Mouse (Mus musculus) E14TG2a.4 (cell line): Measurements from ENCODE around the gene Diexf.
A peak's percentile ranks its signal among the peaks of the same experiment; 100 is the strongest.

Experiments
- H3K27me3 ChIP-seq: 2 replicates; pipeline ENCODE4 v1.6.1; 2014; ENCODE audit warnings: low read length, control low read depth; ENCODE audit not compliant: insufficient read depth
- H3K36me3 ChIP-seq: 2 replicates; pipeline ENCODE4 v1.6.1; 2014; ENCODE audit warnings: low read length, control low read depth; ENCODE audit not compliant: insufficient read depth
- H3K4me1 ChIP-seq: replicated peaks from 2 replicates; pipeline ENCODE4 v1.6.1; 2014; ENCODE audit warnings: low read depth, low read length, control low read depth
- H3K4me3 ChIP-seq: replicated peaks from 2 replicates; pipeline ENCODE4 v1.5.1; 2014; ENCODE audit warnings: mild to moderate bottlenecking, low read length
- H3K9me3 ChIP-seq: 2 replicates; pipeline ENCODE4 v1.6.1; 2014; ENCODE audit warnings: low read length, control low read depth
- CTCF ChIP-seq: conservative IDR thresholded peaks from 2 replicates; pipeline ENCODE4 v1.5.1; 2014; ENCODE audit warnings: low read length
- NANOG ChIP-seq: IDR thresholded peaks from 2 replicates; pipeline ENCODE4 v1.6.1; 2014; ENCODE audit warnings: borderline replicate concordance, low read length, mixed read lengths
- POU5F1 ChIP-seq: IDR thresholded peaks from 2 replicates; pipeline ENCODE4 v1.6.1; 2014; ENCODE audit warnings: low read length, borderline replicate concordance

The Diexf gene

DNA sequence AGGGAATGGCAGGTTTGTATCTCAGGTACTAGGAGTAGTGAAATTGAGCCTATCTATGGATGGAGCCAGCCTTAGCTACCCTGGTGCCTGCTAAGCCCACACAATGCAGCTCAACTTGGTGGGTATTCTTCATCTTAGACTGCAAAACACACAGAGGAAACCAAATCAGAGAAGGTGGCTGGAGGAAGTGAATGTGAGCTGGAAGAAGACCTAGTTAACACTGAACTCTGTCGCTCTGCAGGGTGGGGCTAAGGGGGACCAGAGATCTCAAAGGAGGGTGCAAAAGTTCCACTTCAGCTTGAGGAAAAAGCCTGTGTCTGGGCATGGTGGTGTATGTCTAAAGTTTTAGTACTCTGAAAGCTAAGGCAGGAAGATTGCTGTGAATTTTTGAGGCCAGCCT is 29.5 kb upstream of the Diexf start:
- Histone ChIP-seq H3K27me3 (peaks cover 38% of the 10 kb centered on the region), H3K4me3 (no peak overlapping the region), H3K4me1 (peaks cover 25% of the 10 kb centered on the region), H3K9me3 (no peaks in the 10 kb centered on the region), H3K36me3 (no peaks in the 10 kb centered on the region)
- TF ChIP-seq POU5F1, result no peak
- TF ChIP-seq CTCF, result no peak
- TF ChIP-seq NANOG, result no peak

DNA sequence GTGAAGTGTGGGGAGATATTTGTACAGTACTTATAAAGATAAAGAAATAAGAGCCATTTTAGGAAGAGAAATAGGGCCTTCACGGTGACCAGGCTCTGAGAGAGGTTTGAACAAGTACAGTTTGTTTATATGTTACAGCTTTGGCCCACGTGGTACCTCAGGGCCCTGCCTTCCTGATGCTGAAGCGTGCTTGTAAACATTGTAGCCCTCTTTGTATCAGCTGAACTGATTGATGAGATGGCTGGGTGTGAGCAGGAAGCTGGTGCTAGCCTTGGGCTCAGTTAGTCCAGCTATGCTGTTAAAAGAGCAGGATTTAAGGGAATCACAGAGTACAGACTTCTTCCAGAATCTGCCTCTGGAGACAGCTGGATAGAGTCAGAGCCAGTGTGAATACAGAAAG is 29.1 kb upstream of the Diexf start:
- no peak overlapping the region for H3K4me3 ChIP-seq
- H3K9me3 ChIP-seq, result no peaks in the 10 kb centered on the region
- no peaks in the 10 kb centered on the region for H3K36me3 ChIP-seq
- peaks cover 27% of the 10 kb centered on the region for H3K4me1 ChIP-seq
- TF ChIP-seq CTCF (no peak), NANOG (no peak), POU5F1 (no peak)
- peaks cover 43% of the 10 kb centered on the region for H3K27me3 ChIP-seq

DNA sequence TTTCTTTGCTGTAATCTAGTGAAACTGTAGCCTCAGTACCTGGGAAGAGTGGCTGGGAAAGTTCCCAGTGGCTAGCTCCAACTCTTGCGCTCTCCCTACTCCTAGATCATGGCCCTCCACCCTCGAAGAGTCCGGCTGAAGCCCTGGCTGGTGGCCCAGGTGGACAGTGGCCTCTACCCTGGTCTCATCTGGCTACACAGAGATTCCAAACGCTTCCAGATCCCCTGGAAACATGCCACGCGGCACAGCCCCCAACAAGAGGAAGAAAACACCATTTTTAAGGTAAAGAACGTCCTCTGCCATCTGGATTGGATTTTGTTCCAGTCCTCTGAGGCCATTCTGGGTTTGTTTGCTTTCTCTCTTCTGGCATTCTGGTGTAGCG is 27.0 kb upstream of the Diexf start:
- Histone ChIP-seq H3K4me3 (no peak overlapping the region), H3K4me1 (peaks cover 45% of the 10 kb centered on the region), H3K9me3 (no peaks in the 10 kb centered on the region), H3K27me3 (peaks cover 54% of the 10 kb centered on the region), H3K36me3 (no peaks in the 10 kb centered on the region)
- TF ChIP-seq POU5F1 (no peak), NANOG (no peak), CTCF (no peak)

DNA sequence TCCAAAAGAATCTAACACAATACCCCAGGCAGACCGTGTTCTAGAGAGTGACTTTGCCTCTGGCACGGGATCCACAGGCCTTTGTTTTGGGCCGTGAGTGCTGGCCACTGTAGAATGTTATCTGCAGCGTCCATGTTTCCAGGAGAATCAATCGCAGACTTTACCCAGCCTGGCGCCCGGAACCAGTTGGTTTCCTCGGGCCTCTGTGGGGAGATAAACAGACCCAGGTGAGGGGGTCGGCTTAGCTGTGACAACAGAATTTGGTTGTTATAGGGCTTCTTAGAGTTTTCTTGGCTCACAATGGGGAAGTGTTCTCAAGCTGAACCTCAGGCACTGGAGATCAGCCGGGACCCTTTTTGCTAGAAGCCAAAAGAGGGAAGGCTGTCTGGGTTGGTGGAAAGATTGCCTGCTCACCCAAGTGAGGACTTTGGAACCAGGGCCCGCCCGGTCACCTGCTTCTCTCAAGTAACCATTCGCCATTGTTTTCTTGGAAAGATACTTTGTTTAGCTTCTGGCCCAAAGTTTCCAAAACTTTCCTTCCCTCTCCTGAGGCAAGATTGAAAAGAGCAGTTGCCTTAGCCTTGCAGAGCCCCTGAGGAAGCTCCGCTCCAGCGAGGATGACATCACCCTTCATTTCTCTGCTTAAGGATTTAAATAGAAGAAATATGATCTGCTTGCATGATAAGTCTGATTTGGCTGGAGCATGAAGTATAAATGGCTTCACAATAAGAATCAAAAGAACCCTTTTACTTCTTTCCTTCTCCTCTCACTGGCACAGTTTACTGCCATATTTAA is 26.4 kb upstream of the Diexf start:
- TF ChIP-seq CTCF, result no peak
- TF ChIP-seq POU5F1, result no peak
- TF ChIP-seq NANOG, result no peak
- Histone ChIP-seq H3K36me3 (no peaks in the 10 kb centered on the region), H3K4me3 (no peak overlapping the region), H3K27me3 (peaks cover 56% of the 10 kb centered on the region), H3K9me3 (no peaks in the 10 kb centered on the region), H3K4me1 (peaks cover 46% of the 10 kb centered on the region)

DNA sequence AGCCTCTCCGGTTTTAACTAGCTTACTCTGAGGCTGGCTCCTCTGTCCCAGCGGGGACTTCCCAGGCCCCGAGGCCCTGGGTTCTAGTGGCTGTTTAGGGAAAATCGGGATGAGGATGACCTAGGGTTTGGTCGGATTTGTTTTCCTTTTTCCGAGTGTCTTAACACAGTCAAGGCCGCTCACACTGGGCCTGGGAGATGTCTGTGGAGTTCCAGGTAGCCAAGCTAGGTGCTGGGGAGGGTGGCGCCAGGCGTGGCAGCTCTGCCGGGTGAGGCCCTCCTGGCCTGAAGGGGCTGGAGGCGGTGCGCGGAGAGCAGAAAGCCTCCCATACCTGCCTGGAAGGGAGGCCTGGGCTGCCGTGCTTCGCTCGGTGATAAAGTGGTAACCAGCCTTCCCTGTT is 23.5 kb upstream of the Diexf start:
- H3K4me3 ChIP-seq, result peak overlapping the region; percentile 86
- H3K36me3 ChIP-seq, result no peaks in the 10 kb centered on the region
- H3K27me3 ChIP-seq, result peaks cover 70% of the 10 kb centered on the region
- TF ChIP-seq NANOG (no peak), CTCF (no peak), POU5F1 (no peak)
- H3K4me1 ChIP-seq, result peaks cover 29% of the 10 kb centered on the region
- no peaks in the 10 kb centered on the region for H3K9me3 ChIP-seq

DNA sequence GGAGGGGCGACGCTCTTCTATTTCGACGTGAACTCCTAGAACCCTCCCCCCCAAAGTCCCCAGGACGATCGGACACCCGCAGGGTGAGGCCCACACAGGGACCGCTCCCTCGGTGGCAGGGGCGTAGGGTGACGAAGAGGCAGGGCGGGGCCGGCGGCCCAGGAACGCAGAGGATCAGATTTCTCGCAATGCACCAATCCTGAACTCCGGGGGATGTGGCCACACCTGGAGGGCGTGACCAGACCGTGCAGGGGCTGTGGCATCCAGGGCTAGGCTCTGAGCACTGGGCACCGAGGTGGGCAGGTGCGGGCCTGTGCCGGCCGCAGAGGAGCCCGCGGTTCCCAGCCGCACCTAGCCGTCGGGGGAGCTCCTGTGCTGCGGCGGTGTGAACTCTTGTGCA is 22.8 kb upstream of the Diexf start, which contains the start of gene Irf6:
Gene Irf6, plus strand, starts transcription at position 240 of the 400 bp plus-strand sequence.
- TF ChIP-seq POU5F1, result no peak
- no peak for TF ChIP-seq NANOG
- TF ChIP-seq CTCF, result no peak
- no peaks in the 10 kb centered on the region for H3K36me3 ChIP-seq

DNA sequence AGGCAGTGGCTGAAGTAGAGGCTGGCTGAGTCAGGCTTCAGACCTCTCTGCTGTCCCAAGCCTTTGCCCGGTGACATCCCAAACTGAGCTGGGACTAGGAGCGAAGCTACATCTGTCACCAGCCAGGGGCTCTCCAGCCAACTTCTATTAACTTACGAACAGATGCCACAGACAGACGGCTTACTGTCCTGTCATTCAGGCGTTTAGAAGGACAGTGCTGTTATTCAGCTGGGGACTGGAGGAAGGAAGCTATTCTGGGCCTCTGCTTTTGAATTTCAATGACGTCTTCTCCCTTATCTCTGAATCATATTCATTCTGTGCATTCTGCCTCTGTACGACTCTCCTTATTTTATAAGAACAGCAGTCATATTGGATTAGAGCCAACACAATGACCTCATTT is 21.1 kb upstream of the Diexf start:
- TF ChIP-seq NANOG (no peak), POU5F1 (no peak), CTCF (no peak)

More for the DNA sequence above, 22.8 kb upstream of the Diexf start, which contains the start of gene Irf6:
- H3K9me3 ChIP-seq, result no peaks in the 10 kb centered on the region
- peaks cover 72% of the 10 kb centered on the region for H3K27me3 ChIP-seq
- peaks cover 29% of the 10 kb centered on the region for H3K4me1 ChIP-seq
- peak within 1 kb of the TSS; percentile 86 for H3K4me3 ChIP-seq

DNA sequence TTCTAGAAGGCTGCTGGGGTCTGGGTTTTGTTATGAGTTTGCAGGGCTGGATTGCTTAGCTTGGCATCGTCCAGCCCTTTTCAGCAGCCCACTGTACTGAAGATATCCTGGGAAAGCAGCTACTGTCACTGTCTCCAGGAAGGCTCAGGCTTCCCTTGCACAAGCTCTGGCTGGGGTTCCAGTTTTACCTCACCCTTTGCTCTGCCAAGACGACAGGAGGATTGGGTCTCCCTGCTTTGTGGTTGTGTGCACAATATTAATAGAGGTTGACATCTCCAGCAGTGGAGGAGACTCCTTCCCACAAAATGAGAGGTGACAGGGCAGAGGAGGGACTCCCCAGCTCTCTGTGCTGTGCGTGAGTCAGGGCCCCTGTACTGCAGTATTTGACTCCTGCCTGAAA is 19.2 kb upstream of the Diexf start:
- H3K4me1 ChIP-seq, result peaks cover 20% of the 10 kb centered on the region
- H3K27me3 ChIP-seq, result peaks cover 69% of the 10 kb centered on the region
- H3K9me3 ChIP-seq, result no peaks in the 10 kb centered on the region
- TF ChIP-seq CTCF (no peak), NANOG (no peak), POU5F1 (no peak)
- no peak overlapping the region for H3K4me3 ChIP-seq
- no peaks in the 10 kb centered on the region for H3K36me3 ChIP-seq

More for the DNA sequence above, 21.1 kb upstream of the Diexf start:
- Histone ChIP-seq H3K9me3 (no peaks in the 10 kb centered on the region), H3K36me3 (no peaks in the 10 kb centered on the region), H3K4me1 (peaks cover 20% of the 10 kb centered on the region), H3K4me3 (no peak overlapping the region), H3K27me3 (peaks cover 75% of the 10 kb centered on the region)
